Mouse (Mus musculus) G1E (cell line): ENCODE measurements around the gene Rbm26.

ENCODE experiments used
- CTCF ChIP-seq: IDR thresholded peaks from 2 replicates; pipeline ENCODE4 v1.5.1; 2012; ENCODE audit warnings: low read depth, low read length, inconsistent platforms, mixed read lengths
- GATA1 ChIP-seq: IDR thresholded peaks from 2 replicates; pipeline ENCODE4 v1.6.1; 2012; ENCODE audit warnings: borderline replicate concordance, low read length, inconsistent platforms, mixed read lengths

DNA sequence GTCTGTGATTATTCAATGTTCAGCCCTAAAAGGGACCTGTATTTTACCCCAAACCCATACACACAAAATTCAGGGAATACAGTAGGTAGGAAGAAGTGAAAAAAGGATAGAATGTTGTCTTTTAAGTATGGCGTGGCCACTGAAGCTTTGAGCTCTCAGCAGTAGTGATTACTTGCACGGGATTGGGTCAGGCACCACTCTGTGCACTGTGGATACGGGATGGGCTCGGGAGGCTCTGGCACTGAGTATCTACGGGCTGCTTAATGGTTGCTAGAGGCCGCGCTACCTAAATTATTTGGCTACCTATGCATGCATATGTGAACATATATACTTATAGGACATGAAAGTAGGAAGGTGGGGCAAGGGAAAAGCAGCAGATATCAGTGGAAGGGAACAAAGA, 78.3 kb downstream of the Rbm26 start:
- TF ChIP-seq CTCF (no peak), GATA1 (no peak)
